Mouse (Mus musculus) thymus, postnatal 10 days (tissue): ENCODE results near the gene Snx17.

Experiments
- DNase-seq, 2 experiments: peaks; one replicate each; pipeline ENCODE4 v3.0.0; 2021; ENCODE audit warnings: low spot score in 2 of 2

The Snx17 gene

GRCm38 (mm10) chr5:31192939-31193630, at the start of gene Snx17, which contains the start of gene Eif2b4:
TSS of gene Snx17 (plus strand) at chr5:31193227.
TSS of gene Eif2b4 (minus strand) at chr5:31193430.
- DNase-seq: peak; percentile 98 to 100

GRCm38 (mm10) chr5:31149781-31150180, 43.2 kb upstream of the Snx17 start:
- no peak for DNase-seq

- no peak for DNase-seq
These were observed 41.3 kb upstream of the Snx17 start for GRCm38 (mm10) chr5:31151746-31152145.

- DNase-seq: no peak
These were observed 39.4 kb upstream of the Snx17 start for GRCm38 (mm10) chr5:31153516-31154151.

GRCm38 (mm10) chr5:31154152-31154553, 38.9 kb upstream of the Snx17 start, which contains the start of gene Mpv17:
TSS of gene Mpv17 (minus strand) at chr5:31154251.
- peak; percentile 48 to 59 for DNase-seq

GRCm38 (mm10) chr5:31162462-31162861, 30.6 kb upstream of the Snx17 start:
- no peak for DNase-seq

GRCm38 (mm10) chr5:31164878-31165277, 28.1 kb upstream of the Snx17 start:
- DNase-seq: no peak

GRCm38 (mm10) chr5:31168630-31169029, 24.4 kb upstream of the Snx17 start:
- no peak for DNase-seq

- DNase-seq: no peak
These were observed 13.7 kb upstream of the Snx17 start for GRCm38 (mm10) chr5:31179301-31179765.

GRCm38 (mm10) chr5:31179766-31180630, 13.0 kb upstream of the Snx17 start, which contains the start of the genes Gm29609 and Gtf3c2:
TSS of gene Gm29609 (minus strand) at chr5:31179911.
TSS of gene Gtf3c2 (minus strand) at chr5:31180144.
- DNase-seq: peak; percentile 94 to 97

GRCm38 (mm10) chr5:31181183-31181770, 11.8 kb upstream of the Snx17 start:
- DNase-seq: no peak

- DNase-seq: no peak
These were observed 9.3 kb upstream of the Snx17 start for GRCm38 (mm10) chr5:31183678-31184077.

GRCm38 (mm10) chr5:31188223-31188840, 4.7 kb upstream of the Snx17 start:
- no peak for DNase-seq

GRCm38 (mm10) chr5:31190201-31190600, 2.8 kb upstream of the Snx17 start:
- DNase-seq: no peak

GRCm38 (mm10) chr5:31192045-31192938, 735 bp upstream of the Snx17 start:
- DNase-seq: no peak

- no peak for DNase-seq
These were observed 729 bp downstream of the Snx17 start for GRCm38 (mm10) chr5:31193631-31194281.

- no peak for DNase-seq
These were observed 1.8 kb downstream of the Snx17 start for GRCm38 (mm10) chr5:31194486-31195485.

GRCm38 (mm10) chr5:31195671-31196070, 2.6 kb downstream of the Snx17 start:
- no peak for DNase-seq
